Mouse (Mus musculus) liver, postnatal 0 days (tissue): ENCODE results near the gene S100a10. TPM values are rescaled to one million over a fixed set of nuclear protein-coding genes. Genes with fewer than 3 reads are reported as not detected.
"Not testable (repeated sequence)": the region's sequence is repeated elsewhere in the genome, so short reads cannot be mapped to it uniquely, and the experiment has no call there.

Source experiments
- ATAC-seq: fragments of 200-750 bp; cut with Nextera tagmentation; 2 replicates; pipeline ENCODE4 v1.8.0; 2017; ENCODE audit warnings: mild to moderate bottlenecking, moderate library complexity
- DNase-seq: peaks from one replicate; pipeline ENCODE4 v3.0.0-alpha.2; 2016
- H3K27ac ChIP-seq: fragments of 300-500 bp; sonication (generic); 2 replicates; pipeline ENCODE4 v1.5.1; 2014; ENCODE audit warnings: antibody characterized with exemption, moderate library complexity, mild to moderate bottlenecking, low read depth
- H3K27me3 ChIP-seq: fragments of 300-500 bp; sonication (generic); 2 replicates; pipeline ENCODE4 v1.6.1; 2014; ENCODE audit warnings: low read length, control low read depth, mixed read lengths; ENCODE audit not compliant: insufficient read depth
- H3K36me3 ChIP-seq: fragments of 300-500 bp; sonication (generic); replicated peaks from 2 replicates; pipeline ENCODE4 v1.6.1; 2014; ENCODE audit warnings: mild to moderate bottlenecking, control low read depth, low read length, moderate library complexity, mixed read lengths; ENCODE audit not compliant: insufficient read depth
- H3K4me1 ChIP-seq: fragments of 300-500 bp; sonication (generic); 2 replicates; pipeline ENCODE4 v1.6.1; 2014; ENCODE audit warnings: antibody characterized with exemption, mild to moderate bottlenecking, control low read depth; ENCODE audit not compliant: insufficient read depth
- H3K4me2 ChIP-seq: fragments of 300-500 bp; sonication (generic); 2 replicates; pipeline ENCODE4 v1.6.1; 2014; ENCODE audit warnings: low read depth, mild to moderate bottlenecking, low read length, moderate library complexity, mixed read lengths
- H3K4me3 ChIP-seq: fragments of 300-500 bp; sonication (generic); 2 replicates; pipeline ENCODE4 v1.5.1; 2014; ENCODE audit warnings: low read depth, low read length
- H3K9ac ChIP-seq: fragments of 300-500 bp; sonication (generic); replicated peaks from 2 replicates; pipeline ENCODE4 v1.6.1; 2014; ENCODE audit warnings: mild to moderate bottlenecking, moderate library complexity
- H3K9me3 ChIP-seq: fragments of 300-500 bp; sonication (generic); 2 replicates; pipeline ENCODE4 v1.6.1; 2016; ENCODE audit warnings: mild to moderate bottlenecking, control low read depth, low read length, mixed read lengths
- CTCF ChIP-seq: sonication (generic); IDR thresholded peaks from 2 replicates; pipeline ENCODE4 v1.5.1; 2016; ENCODE audit warnings: antibody characterized with exemption, low read depth
- EP300 ChIP-seq: IDR thresholded peaks from 2 replicates; pipeline ENCODE4 v1.6.1; 2016; ENCODE audit warnings: antibody characterized with exemption, low read depth, mild to moderate bottlenecking
- WGBS: fragments of 180-500 bp; shearing (Covaris S2); extraction: QIAGEN DNeasy Blood & Tissue Kit; methylation state at CpG from one replicate; pipeline ENCODE4 v1.1.7; 2014; ENCODE audit not compliant: insufficient replicate concordance; 5-methylcytosine and 5-hydroxymethylcytosine counted together
- polyA plus RNA-seq: library from polyadenylated mRNA; unstranded; fragments of >200 nt; fragmentation: Nextera tagmentation; extraction: Ambion mirVana; gene quantifications from 2 replicates; pipeline ENCODE4 v1.2.1, GENCODE M21; 2015

The S100a10 gene
- polyA plus RNA-seq, 1 experiment from 2014 or later: 75.4 TPM

DNA sequence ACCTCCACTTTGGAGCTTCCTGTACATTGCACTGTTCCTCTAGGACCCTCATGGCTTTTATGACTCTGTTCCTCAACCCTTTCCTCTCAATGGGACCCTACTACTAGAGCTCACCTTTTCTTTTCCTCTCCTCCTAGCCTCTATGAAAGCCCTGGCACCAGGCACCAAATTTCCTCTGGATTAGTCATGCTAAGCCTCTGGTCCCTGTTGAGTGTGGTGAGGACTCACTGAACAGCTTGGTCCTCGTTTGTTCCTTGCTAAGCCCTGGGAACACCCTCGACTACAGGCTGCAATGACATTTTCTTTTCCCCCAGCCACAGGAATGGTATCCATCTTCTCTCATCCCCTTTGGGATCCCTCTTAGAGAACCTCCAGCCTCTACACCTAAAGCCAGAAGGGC is 13.4 kb upstream of the S100a10 start:
- Histone ChIP-seq H3K4me1 (no peaks in the 10 kb centered on the region), H3K27ac (no peak overlapping the region)
- WGBS: 51% methylated on average over 2 of the region's 2 CpGs

DNA sequence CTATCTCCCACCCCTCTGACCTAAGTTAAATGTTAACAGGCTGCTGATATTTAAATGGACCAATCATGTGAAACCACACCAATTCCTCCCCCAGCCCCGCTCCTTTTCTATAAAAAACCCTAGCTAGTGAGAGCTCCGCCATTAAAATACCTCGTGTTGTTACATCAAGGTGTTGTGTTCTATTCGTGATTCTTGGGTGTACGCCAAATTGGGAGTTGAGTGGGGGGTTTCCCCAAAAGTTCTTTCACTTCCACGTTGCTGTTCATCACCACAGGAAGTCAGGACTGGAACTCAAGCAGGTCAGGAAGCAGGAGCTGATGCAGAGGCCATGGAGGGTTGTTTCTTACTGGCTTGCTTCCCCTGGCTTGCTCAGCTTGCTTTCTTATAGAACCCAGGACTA is 10.7 kb upstream of the S100a10 start:
- ATAC-seq: not testable (repeated sequence)

More for the DNA sequence above, 13.4 kb upstream of the S100a10 start:
- TF ChIP-seq EP300: no peak
- TF ChIP-seq CTCF: no peak
- Histone ChIP-seq H3K4me2 (no peak overlapping the region), H3K9ac (no peak overlapping the region), H3K4me3 (no peak overlapping the region), H3K36me3 (no peaks in the 10 kb centered on the region), H3K27me3 (no peaks in the 10 kb centered on the region), H3K9me3 (no peaks in the 10 kb centered on the region)
- ATAC-seq (no peak), DNase-seq (no peak)

DNA sequence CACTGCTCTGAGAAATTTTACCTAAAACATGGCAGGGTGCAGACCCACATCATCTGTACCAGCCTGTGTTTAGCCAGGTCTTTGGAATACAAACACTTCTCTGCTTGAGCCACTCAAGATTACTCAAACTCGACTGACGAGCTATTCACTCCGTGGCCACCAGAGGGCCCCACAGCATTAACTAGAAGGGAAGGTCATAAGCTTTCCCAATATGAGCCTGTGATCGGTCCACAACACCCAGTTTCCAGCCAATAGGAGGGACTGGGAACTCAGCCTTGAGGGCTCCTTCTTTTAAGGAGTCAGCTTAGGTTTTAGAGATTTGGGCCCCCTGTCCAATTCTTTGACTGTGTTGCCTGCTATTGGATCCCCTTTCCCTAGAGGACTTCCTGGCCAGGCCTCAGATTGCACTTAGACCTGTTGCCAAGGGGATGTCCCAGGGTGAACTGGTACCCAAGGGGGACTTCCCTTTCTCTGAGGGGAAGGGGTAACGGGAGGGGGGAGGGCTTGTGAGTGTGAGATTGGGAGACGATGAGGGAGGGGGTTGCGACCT is 7.7 kb upstream of the S100a10 start:
- no peaks in the 10 kb centered on the region for H3K36me3 ChIP-seq
- H3K27me3 ChIP-seq: no peaks in the 10 kb centered on the region
- H3K9me3 ChIP-seq: no peaks in the 10 kb centered on the region
- DNase-seq (peak; percentile 84), ATAC-seq (peak; percentile 74)
- H3K4me2 ChIP-seq: no peak overlapping the region
- no peak overlapping the region for H3K9ac ChIP-seq
- TF ChIP-seq EP300 (no peak), CTCF (peak; percentile 95)
- H3K4me3 ChIP-seq: no peak overlapping the region
- H3K27ac ChIP-seq: no peak overlapping the region
- WGBS: 17% methylated on average over 7 of the region's 7 CpGs
- H3K4me1 ChIP-seq: peaks cover 3% of the 10 kb centered on the region

More for the DNA sequence above, 10.7 kb upstream of the S100a10 start:
- H3K4me1 ChIP-seq, H3K4me3 ChIP-seq, H3K36me3 ChIP-seq, H3K9ac ChIP-seq, H3K27me3 ChIP-seq, H3K27ac ChIP-seq, DNase-seq, H3K9me3 ChIP-seq, H3K4me2 ChIP-seq: not testable (repeated sequence)
- 73% methylated on average over 6 of the region's 6 CpGs for WGBS

DNA sequence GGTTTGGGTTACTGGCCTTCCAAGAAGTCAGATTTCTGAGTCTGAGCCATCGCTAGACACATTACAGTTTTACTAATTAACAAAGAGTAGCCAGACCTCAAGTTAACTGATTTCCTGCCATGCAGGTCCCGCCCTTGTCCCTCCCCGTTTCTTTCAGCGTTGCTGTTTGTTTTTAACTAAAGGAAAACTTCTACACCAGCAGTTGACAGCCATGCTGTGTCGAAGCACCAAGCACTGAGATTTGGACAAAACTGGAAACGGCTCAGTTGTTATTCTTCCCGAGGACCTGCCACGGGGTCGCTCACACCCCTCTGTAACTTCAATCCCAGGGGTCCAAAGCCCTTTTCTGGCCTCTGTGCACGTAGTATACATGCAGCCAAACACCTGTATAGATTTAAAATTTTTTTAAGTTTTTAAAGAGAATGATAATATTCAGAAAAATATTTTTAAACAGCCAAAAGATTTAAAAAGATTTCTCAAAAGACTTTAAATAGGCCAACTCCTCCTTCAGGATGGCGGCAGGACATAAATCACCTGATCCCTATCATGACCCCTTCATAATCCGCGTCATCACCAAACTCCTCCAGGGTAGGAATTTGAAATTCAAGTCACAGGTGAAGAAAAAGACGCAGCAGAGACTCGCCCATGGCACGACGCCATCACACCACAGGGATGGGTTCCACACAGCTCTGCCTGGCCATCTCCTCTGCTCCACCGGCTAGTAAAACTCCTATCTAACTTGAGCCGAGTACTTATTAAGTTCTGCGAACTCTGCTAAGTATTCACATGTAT is 6.9 kb upstream of the S100a10 start:
- H3K9me3 ChIP-seq: no peaks in the 10 kb centered on the region
- no peaks in the 10 kb centered on the region for H3K27me3 ChIP-seq

DNA sequence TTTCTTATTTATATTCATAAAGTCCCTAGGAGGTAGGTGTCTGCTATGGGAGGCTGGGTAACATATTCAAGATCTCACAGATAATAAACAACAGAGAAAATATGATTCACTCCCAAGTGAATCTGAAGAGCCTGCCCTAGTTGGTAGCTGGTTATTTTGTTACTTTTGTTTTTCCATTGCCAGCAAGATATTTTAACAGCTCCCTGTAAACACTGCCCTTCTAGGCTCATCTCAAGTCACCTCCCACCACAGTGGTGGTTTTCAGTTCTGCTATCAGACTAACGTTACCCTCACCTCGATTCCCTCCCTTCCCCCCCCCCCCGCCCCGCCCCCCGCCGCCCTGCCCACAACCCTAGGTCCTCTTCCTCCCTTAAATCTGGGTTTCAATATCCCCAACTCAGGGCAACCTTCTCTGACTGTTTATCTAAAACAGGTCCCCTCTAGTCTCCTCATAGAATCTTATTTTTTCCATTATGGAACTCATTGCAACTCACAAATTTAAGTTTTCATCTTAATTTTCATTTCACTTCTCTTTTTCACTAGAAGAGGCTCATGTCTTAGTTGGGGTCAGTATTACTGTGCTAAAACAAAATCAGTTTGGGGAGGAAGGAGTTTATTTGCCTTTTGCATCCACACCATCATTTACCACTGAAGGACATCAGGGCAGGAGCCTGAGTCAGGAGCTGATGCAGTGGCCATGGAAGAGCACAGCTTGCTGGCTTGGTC is 6.2 kb upstream of the S100a10 start:
- no peak overlapping the region for H3K4me3 ChIP-seq
- TF ChIP-seq CTCF (no peak), EP300 (no peak)
- H3K9me3 ChIP-seq: no peaks in the 10 kb centered on the region
- WGBS: 24% methylated on average over 4 of the region's 6 CpGs
- H3K27ac ChIP-seq: no peak overlapping the region
- peaks cover 14% of the 10 kb centered on the region for H3K4me1 ChIP-seq
- DNase-seq (no peak), ATAC-seq (no peak)
- H3K9ac ChIP-seq: no peak overlapping the region
- no peaks in the 10 kb centered on the region for H3K36me3 ChIP-seq
- no peaks in the 10 kb centered on the region for H3K27me3 ChIP-seq
- no peak overlapping the region for H3K4me2 ChIP-seq

More for the DNA sequence above, 6.9 kb upstream of the S100a10 start:
- WGBS: 53% methylated on average over 20 of the region's 20 CpGs
- Histone ChIP-seq H3K4me2 (no peak overlapping the region), H3K4me3 (no peak overlapping the region), H3K27ac (no peak overlapping the region), H3K4me1 (peaks cover 9% of the 10 kb centered on the region), H3K36me3 (no peaks in the 10 kb centered on the region), H3K9ac (no peak overlapping the region)
- ATAC-seq (no peak), DNase-seq (no peak)
- no peak for TF ChIP-seq CTCF
- no peak for TF ChIP-seq EP300

DNA sequence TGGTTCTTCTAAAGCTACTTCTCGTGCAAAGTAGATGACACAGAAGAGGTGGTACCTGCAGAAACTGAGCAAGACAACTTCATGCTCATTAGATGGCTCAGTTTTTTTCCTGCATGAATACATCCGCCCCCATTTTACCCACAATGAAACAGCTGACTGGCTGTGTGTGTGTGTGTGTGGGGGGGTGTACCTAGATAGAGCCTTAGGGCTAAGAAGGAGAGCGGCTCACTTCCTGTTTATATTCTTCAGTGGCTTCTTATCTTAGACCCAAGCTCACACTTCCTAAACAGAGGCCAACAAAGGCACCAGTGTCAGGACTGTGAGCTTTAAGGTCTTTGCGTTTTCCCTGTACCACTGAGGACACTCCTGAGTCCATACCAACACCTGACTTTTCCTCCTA is 4.9 kb upstream of the S100a10 start:
- H3K27ac ChIP-seq: peak overlapping the region; percentile 44; the same call in 1 of the 2 replicates

More for the DNA sequence above, 4.9 kb upstream of the S100a10 start:
- no peak overlapping the region for H3K4me3 ChIP-seq
- H3K4me1 ChIP-seq: peaks cover 23% of the 10 kb centered on the region
- no peaks in the 10 kb centered on the region for H3K27me3 ChIP-seq
- H3K4me2 ChIP-seq: no peak overlapping the region
- TF ChIP-seq EP300 (0 out of 2 replicates have a peak, but pooled peaks have one; percentile 30), CTCF (no peak)
- H3K9ac ChIP-seq: no peak overlapping the region
- 28% methylated on average over 4 of the region's 4 CpGs for WGBS
- ATAC-seq: peak; percentile 31; the same call in 1 of the 2 replicates
- H3K36me3 ChIP-seq: no peaks in the 10 kb centered on the region
- DNase-seq: peak; percentile 33
- H3K9me3 ChIP-seq: no peaks in the 10 kb centered on the region
